Mouse (Mus musculus): ENCODE data around the gene Wdr20. TPM values are rescaled to one million over a fixed set of nuclear protein-coding genes. Genes with fewer than 3 reads are reported as not detected.
"Not testable (repeated sequence)": the region's sequence is repeated elsewhere in the genome, so short reads cannot be mapped to it uniquely, and the experiment has no call there.

Wdr20 gene
- polyA plus RNA-seq, 1 experiment from 2014 or later, result 23.2 TPM

DNA sequence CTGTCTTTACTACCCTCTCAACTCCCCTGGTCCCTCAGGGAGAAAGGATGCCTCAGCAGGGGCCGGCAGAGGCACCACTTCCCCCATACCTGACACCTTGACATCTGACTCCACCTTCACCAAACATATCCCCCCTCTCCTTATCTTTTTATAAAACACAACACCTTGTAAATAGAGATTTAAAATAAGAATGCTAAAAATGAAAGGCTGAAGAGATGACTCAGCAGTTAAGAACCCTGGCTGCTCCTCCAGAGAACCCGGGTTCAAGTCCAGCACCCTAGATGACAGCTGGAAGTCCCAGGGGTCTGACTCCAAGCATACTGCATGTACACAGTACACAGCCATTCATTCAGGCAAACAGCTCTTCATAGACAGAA lies 38.6 kb upstream of the Wdr20 start:
- H3K27me3 ChIP-seq (replicated peaks), result no peaks in the 10 kb centered on the region; the same call in 1 of the 2 replicates
- no peak overlapping the region for H3K27ac ChIP-seq (replicated peaks)
- H3K36me3 ChIP-seq, result peaks cover 6% of the 10 kb centered on the region
- WGBS, result 59% methylated on average over 2 of the region's 2 CpGs
- H3K4me3 ChIP-seq (replicated peaks), result no peak overlapping the region
- H3K4me1 ChIP-seq, result peaks cover 23% of the 10 kb centered on the region
- no peaks in the 10 kb centered on the region for H3K9me3 ChIP-seq (replicated peaks)
- ATAC-seq (ENCODE audit: low FRiP score), result no peak
- no peak overlapping the region for H3K4me2 ChIP-seq
- no peak overlapping the region for H3K9ac ChIP-seq (replicated peaks)

DNA sequence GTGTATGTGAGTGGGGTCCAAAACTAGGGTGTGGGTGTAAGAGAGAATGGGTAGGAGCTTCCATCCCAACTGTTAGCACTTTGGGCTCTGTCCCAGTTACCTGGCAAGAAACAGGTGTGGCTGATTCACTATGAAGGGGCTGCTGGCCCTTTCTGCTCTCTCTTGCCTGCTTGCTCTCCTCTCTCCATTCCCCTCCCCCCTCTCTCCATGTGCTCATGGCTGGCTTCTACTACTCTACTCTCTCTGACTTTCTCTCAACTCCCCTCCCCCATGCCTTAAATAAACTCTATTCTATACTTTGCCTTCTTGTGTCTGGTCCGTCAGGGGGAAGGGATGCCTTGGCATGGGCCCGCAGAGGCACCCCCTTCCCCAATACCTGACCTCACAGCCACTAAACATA lies 37.0 kb upstream of the Wdr20 start:
- Histone ChIP-seq H3K4me1 (peaks cover 16% of the 10 kb centered on the region), H3K4me2 (no peak overlapping the region), H3K9ac (replicated peaks) (no peak overlapping the region), H3K36me3 (no peaks in the 10 kb centered on the region), H3K4me3 (replicated peaks) (no peak overlapping the region), H3K9me3 (replicated peaks) (no peaks in the 10 kb centered on the region), H3K27ac (replicated peaks) (no peak overlapping the region), H3K27me3 (replicated peaks) (no peaks in the 10 kb centered on the region; the same call in 1 of the 2 replicates)
- 65% methylated on average over 2 of the region's 2 CpGs for WGBS
- no peak for ATAC-seq (ENCODE audit: low FRiP score)

DNA sequence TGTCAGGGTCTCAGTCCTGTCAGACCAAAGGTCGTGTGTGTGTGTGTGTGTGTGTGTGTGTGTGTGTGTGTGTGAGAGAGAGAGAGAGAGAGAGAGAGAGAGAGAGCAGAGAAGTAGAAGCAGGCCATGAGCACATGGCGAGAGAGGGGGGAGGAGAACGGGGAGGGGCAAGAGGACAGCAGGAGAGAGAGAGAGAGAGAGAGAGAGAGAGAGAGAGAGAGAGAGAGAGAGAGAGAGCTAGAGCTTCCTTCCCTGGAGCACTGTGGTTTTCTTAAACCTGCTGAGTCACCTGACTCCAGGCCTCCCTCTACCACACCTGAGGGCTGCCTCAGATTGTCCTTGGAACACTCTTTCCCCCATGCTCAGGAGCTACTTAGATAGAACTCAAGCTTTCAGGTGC lies 36.4 kb upstream of the Wdr20 start:
- not testable (repeated sequence) for H3K36me3 ChIP-seq; H3K27me3 ChIP-seq (replicated peaks); H3K9ac ChIP-seq (replicated peaks); H3K4me2 ChIP-seq; H3K9me3 ChIP-seq (replicated peaks); ATAC-seq (ENCODE audit: low FRiP score); H3K4me3 ChIP-seq (replicated peaks); H3K27ac ChIP-seq (replicated peaks)
- WGBS, result 28% methylated on average over 3 of the region's 3 CpGs
- H3K4me1 ChIP-seq, result peaks cover 22% of the 10 kb centered on the region

DNA sequence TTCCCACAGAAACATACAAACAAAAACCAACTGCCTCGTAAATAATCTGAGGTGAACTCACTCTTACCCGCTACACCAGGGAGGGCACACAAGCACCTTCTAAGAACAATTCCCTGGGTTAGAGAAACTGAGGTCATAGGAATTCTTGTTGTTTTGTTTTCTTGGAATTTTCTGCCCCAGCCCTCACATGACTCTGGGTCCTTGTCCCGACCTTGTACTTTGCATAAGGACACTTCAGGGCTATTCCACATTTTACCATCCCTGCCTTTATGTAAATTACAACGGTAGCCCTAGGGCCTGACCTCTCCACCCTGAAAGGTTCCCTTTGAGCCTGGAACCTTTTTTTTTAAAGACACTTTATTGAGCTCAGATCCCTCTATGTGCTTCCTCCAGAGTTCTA lies 35.2 kb upstream of the Wdr20 start, which contains the start of gene Hsp90aa1:
Gene Hsp90aa1 (minus strand): TSS at position 173 of the 400 bp plus-strand sequence.
- Histone ChIP-seq H3K36me3 (no peaks in the 10 kb centered on the region), H3K27ac (replicated peaks) (no peak within 1 kb of the TSS), H3K9ac (replicated peaks) (no peak within 1 kb of the TSS), H3K27me3 (replicated peaks) (no peaks in the 10 kb centered on the region; the same call in 1 of the 2 replicates), H3K4me2 (no peak within 1 kb of the TSS), H3K4me1 (peaks cover 27% of the 10 kb centered on the region), H3K4me3 (replicated peaks) (no peak within 1 kb of the TSS), H3K9me3 (replicated peaks) (no peaks in the 10 kb centered on the region)
- WGBS, result 44% methylated on average over 4 of the region's 4 CpGs
- ATAC-seq (ENCODE audit: low FRiP score), result no peak

DNA sequence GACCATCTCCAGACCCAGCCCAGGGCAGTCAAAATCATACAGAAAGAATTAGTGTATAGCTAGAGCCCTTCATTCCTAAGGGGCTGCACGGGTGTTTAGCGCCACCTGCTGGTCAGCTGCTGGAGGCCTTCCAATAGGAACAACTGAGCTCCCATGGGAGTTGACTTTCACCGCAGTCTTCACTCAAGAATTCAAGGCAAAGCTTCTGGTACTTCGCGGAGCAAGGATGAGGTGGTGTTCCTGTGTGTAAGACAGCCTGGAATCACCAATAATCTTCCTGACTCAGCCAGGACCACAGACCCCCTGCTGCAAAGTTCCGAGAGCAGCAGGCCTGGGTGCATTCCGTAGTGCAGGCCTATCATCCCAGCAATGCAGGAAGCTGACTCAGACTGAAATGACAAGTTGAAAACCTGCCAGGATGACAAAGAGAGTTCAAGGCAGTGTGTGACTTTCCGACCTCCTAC lies 34.7 kb upstream of the Wdr20 start:
- no peaks in the 10 kb centered on the region; the same call in 1 of the 2 replicates for H3K27me3 ChIP-seq (replicated peaks)
- no peak overlapping the region for H3K4me2 ChIP-seq
- no peak overlapping the region for H3K27ac ChIP-seq (replicated peaks)
- H3K9me3 ChIP-seq (replicated peaks), result no peaks in the 10 kb centered on the region
- ATAC-seq (ENCODE audit: low FRiP score), result no peak
- WGBS, result 29% methylated on average over 8 of the region's 8 CpGs
- no peak overlapping the region for H3K9ac ChIP-seq (replicated peaks)
- H3K4me3 ChIP-seq (replicated peaks), result no peak overlapping the region
- peaks cover 30% of the 10 kb centered on the region for H3K4me1 ChIP-seq
- H3K36me3 ChIP-seq, result no peaks in the 10 kb centered on the region

DNA sequence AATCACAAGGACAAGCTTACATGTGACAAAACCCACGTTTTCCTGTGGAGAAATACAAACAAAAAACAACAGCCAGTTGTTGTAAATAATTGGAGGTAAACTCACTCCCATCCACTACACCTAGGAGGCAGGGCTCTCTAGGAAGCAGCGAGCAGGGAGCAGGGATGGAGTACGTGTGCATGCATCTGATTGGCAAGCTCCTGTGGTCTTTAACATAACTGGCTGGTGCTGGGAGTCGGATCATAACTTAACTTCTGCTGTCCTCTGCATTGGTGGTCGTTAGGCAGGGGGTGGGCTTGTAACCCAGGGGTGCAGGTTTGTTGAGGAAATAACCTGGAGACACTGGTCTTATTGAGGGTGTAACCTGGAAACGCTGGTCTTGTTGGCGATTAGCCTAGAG lies 34.1 kb upstream of the Wdr20 start:
- no peaks in the 10 kb centered on the region for H3K9me3 ChIP-seq (replicated peaks)
- no peaks in the 10 kb centered on the region; the same call in 1 of the 2 replicates for H3K27me3 ChIP-seq (replicated peaks)
- H3K4me2 ChIP-seq, result no peak overlapping the region
- no peak for ATAC-seq (ENCODE audit: low FRiP score)
- 71% methylated on average over 7 of the region's 7 CpGs for WGBS
- H3K36me3 ChIP-seq, result no peaks in the 10 kb centered on the region
- H3K9ac ChIP-seq (replicated peaks), result no peak overlapping the region
- no peak overlapping the region for H3K4me3 ChIP-seq (replicated peaks)
- H3K4me1 ChIP-seq, result peaks cover 30% of the 10 kb centered on the region
- no peak overlapping the region for H3K27ac ChIP-seq (replicated peaks)

DNA sequence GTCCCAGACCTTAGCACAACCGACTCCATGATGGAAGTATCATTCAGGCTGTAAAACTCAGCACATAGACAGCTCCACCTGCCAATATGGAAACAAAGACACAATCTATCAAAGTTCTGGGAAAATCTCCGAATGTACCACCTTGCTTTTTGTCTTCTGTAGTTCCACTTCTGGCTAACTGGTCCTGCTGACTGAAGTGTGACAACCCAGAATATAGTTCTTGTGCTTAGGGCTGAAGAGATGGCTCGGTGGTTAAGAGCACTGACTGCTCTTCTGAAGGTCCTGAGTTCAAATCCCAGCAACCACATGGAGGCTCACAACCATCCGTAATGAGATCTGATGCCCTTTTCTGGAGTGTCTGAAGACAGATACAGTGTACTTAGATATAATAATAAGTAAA lies 32.3 kb upstream of the Wdr20 start:
- not testable (repeated sequence) for H3K9me3 ChIP-seq (replicated peaks); H3K27me3 ChIP-seq (replicated peaks); H3K4me3 ChIP-seq (replicated peaks); H3K36me3 ChIP-seq; H3K9ac ChIP-seq (replicated peaks); ATAC-seq (ENCODE audit: low FRiP score); H3K4me2 ChIP-seq
- Histone ChIP-seq H3K4me1 (peaks cover 30% of the 10 kb centered on the region), H3K27ac (replicated peaks) (peak overlapping the region; percentile 77; the same call in 1 of the 2 replicates)
- WGBS, result 87% methylated on average over 4 of the region's 4 CpGs

DNA sequence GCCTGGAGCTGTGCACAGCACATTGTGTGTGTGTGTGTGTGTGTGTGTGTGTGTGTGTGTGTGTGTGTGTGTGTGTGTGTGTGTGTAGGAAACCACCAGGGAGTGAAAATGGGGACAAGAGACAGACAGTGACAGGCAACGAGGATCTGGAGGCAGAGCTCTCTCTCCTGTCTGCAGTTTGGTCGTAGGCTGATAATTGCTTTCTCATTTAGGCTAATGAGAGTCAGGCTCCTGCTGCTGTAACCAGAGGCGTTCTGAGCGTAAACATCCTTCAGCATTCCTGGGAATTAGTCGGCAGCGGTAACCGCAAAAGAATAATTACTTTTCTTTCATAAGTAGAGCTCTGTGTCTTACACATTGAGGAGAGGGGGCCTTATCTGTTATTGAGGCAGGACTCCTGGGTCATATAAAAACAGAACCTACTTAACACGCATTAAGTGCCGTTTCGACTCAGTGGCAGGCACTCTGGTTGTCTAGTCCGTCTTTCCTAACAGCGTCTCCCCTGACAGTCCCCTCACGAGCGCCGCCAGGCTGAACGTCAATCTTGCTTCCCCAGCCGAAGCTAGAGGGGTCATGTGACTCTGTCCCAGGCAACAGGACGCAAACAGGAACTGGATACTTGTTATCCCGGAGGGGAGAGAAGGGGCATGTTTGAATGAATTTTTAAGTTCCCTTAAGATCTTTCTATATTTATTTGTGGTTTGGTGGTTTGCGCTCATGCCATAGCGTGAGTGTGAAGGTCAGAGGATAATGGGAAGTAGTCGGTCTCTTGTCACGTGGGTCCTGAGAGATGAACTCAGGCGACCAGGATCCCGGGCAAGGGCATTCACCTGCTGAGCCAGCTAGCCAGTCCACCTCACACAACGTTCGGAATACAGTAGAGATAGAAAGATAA lies 31.2 kb upstream of the Wdr20 start:
- no peaks in the 10 kb centered on the region; the same call in 1 of the 2 replicates for H3K27me3 ChIP-seq (replicated peaks)
- no peaks in the 10 kb centered on the region for H3K9me3 ChIP-seq (replicated peaks)
- H3K4me2 ChIP-seq, result peak overlapping the region; percentile 61
- 1% methylated on average over 27 of the region's 27 CpGs for WGBS
- H3K27ac ChIP-seq (replicated peaks), result peak overlapping the region; percentile 77
- H3K4me3 ChIP-seq (replicated peaks), result peak overlapping the region; percentile 32
- 0 out of 2 replicates have a peak overlapping the region, but pooled peaks have one; percentile 9 for H3K9ac ChIP-seq (replicated peaks)
- peaks cover 30% of the 10 kb centered on the region for H3K4me1 ChIP-seq
- H3K36me3 ChIP-seq, result no peaks in the 10 kb centered on the region
- peak; percentile 87 for ATAC-seq (ENCODE audit: low FRiP score)

DNA sequence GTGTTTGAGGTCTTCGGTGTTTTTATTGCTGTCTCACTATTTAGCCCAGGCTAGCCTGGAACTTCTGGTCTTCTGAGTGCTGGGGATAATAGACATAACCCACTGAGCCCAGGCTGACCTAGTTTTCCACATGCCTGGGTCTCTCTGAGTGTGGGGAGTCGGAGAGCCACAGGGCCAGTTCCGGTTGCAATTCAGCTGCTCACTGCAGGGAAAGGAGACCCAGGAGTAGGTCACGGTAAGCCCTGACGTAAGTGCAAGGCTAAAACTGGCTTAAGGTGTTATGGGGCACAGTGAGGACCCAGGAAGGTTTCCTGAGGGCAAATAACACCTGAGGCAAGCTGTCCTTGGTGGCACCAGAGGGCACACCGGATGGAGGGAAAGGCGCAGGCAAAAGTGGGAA lies 30.3 kb upstream of the Wdr20 start:
- Histone ChIP-seq H3K4me3 (replicated peaks) (no peak overlapping the region), H3K27me3 (replicated peaks) (no peaks in the 10 kb centered on the region), H3K27ac (replicated peaks) (peak overlapping the region; percentile 77; the same call in 1 of the 2 replicates), H3K4me2 (no peak overlapping the region), H3K9ac (replicated peaks) (no peak overlapping the region), H3K36me3 (no peaks in the 10 kb centered on the region), H3K4me1 (peaks cover 30% of the 10 kb centered on the region), H3K9me3 (replicated peaks) (no peaks in the 10 kb centered on the region)
- 86% methylated on average over 7 of the region's 7 CpGs for WGBS
- ATAC-seq (ENCODE audit: low FRiP score), result no peak

DNA sequence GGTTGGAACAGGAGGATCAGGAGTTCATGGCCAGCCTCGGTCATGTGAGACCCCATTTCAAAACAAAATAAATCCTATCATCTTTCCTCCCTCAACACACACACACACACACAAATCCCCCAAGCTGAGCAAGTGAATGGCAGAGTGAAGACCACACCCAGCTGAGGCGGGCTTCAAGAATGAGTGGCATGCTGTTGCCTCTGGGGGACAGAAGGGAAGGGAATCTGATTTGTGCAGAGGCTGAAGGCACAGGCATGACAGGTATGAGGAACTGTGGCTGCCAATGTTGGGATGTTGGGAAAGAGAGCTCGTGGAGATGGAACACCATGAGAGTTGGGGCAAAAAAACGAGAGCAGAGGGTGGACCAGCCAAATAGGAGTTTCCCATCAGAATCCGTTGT lies 26.5 kb upstream of the Wdr20 start:
- Histone ChIP-seq H3K36me3 (no peaks in the 10 kb centered on the region), H3K4me3 (replicated peaks) (no peak overlapping the region), H3K9ac (replicated peaks) (no peak overlapping the region), H3K4me1 (peaks cover 16% of the 10 kb centered on the region), H3K9me3 (replicated peaks) (no peaks in the 10 kb centered on the region), H3K4me2 (no peak overlapping the region), H3K27ac (replicated peaks) (no peak overlapping the region), H3K27me3 (replicated peaks) (no peaks in the 10 kb centered on the region)
- no peak for ATAC-seq (ENCODE audit: low FRiP score)
- WGBS, result 75% methylated on average over 5 of the region's 5 CpGs

DNA sequence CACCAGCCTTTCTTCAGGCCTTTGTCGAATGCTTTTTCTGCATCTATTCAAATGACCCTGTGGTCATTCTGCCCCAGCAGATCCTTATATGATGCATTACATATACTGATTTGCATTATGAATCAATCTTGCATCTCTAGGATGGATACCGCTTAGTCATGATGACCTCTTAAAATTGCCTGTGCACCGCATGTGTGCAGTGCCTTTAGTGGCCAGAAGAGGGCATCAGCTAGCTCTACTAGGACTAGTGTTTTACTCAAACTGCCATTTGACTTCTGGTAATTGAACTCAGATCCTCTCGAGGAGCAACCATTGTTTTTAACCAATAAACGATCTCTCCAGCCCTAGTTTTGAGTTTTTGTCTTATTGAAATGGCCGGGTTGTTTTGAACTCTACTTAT lies 24.0 kb upstream of the Wdr20 start:
- Histone ChIP-seq H3K27me3 (replicated peaks) (no peaks in the 10 kb centered on the region), H3K36me3 (no peaks in the 10 kb centered on the region), H3K27ac (replicated peaks) (no peak overlapping the region), H3K4me1 (no peaks in the 10 kb centered on the region), H3K9ac (replicated peaks) (no peak overlapping the region), H3K9me3 (replicated peaks) (no peaks in the 10 kb centered on the region), H3K4me3 (replicated peaks) (no peak overlapping the region), H3K4me2 (no peak overlapping the region)
- WGBS, result 96% methylated on average over 6 of the region's 6 CpGs
- ATAC-seq (ENCODE audit: low FRiP score), result no peak

DNA sequence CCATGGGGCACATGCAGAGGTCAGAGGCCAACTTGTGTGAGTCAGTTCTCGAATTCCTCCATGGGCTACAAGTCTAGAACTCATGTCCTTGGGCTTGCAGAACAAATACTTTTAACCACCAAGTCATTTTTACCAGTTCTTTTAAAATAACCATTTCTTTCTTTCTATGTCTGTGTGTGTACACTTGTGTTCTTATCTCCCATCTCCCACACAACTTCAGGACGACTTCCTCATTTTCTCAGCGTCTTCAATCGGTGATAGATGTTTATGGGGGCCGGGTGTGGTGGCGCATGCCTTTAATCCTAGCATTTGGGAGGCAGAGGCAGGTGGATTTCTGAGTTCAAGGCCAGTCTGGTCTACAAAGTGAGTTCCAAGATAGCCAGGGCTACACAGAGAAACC lies 23.5 kb upstream of the Wdr20 start:
- WGBS, result 97% methylated on average over 6 of the region's 6 CpGs
- Histone ChIP-seq H3K4me3 (replicated peaks) (no peak overlapping the region), H3K9me3 (replicated peaks) (no peaks in the 10 kb centered on the region), H3K27me3 (replicated peaks) (no peaks in the 10 kb centered on the region), H3K9ac (replicated peaks) (no peak overlapping the region), H3K36me3 (no peaks in the 10 kb centered on the region), H3K4me2 (no peak overlapping the region), H3K4me1 (no peaks in the 10 kb centered on the region), H3K27ac (replicated peaks) (no peak overlapping the region)
- no peak for ATAC-seq (ENCODE audit: low FRiP score)

Measured in neural tube, embryonic 15.5 days (tissue).